Mouse (Mus musculus): ENCODE results near the gene Aebp2. TPM values are rescaled to one million over a fixed set of nuclear protein-coding genes. Genes with fewer than 3 reads are reported as not detected.
"Not testable (repeated sequence)": the region's sequence is repeated elsewhere in the genome, so short reads cannot be mapped to it uniquely, and the experiment has no call there.

Gene Aebp2
- 10 to 100 TPM; 32.8 to 40.1 (median 34.9) TPM for total RNA-seq (2022)

GRCm38 (mm10) chr6:140622391-140623225, at the start of gene Aebp2:
Gene Aebp2, plus strand, starts transcription at chr6:140622663.
- DNase-seq (ENCODE audit: low spot score) = no peak

GRCm38 (mm10) chr6:140574943-140575342, 47.5 kb upstream of the Aebp2 start:
- DNase-seq (ENCODE audit: low spot score) = no peak

DNA sequence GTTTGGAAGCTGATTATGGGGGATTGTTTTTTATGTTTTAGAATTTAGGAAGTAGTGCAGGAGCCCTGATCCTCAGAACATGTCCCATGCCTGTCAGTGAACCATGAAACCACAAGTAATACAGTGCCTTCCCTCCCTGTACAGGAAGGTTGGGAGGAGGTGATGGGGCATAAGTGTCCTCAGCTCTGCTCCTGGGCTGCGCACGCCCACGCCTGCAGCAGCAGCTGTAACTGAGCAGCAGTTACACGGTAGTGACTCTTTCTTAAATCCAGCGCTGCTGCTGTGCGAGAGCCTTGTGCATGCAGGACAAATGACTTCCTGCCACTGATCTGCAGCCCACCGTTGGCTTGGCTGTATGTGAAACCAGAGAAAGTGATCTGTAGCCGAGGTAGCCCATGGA, 46.3 kb upstream of the Aebp2 start:
- no peak for DNase-seq (ENCODE audit: low spot score)

DNA sequence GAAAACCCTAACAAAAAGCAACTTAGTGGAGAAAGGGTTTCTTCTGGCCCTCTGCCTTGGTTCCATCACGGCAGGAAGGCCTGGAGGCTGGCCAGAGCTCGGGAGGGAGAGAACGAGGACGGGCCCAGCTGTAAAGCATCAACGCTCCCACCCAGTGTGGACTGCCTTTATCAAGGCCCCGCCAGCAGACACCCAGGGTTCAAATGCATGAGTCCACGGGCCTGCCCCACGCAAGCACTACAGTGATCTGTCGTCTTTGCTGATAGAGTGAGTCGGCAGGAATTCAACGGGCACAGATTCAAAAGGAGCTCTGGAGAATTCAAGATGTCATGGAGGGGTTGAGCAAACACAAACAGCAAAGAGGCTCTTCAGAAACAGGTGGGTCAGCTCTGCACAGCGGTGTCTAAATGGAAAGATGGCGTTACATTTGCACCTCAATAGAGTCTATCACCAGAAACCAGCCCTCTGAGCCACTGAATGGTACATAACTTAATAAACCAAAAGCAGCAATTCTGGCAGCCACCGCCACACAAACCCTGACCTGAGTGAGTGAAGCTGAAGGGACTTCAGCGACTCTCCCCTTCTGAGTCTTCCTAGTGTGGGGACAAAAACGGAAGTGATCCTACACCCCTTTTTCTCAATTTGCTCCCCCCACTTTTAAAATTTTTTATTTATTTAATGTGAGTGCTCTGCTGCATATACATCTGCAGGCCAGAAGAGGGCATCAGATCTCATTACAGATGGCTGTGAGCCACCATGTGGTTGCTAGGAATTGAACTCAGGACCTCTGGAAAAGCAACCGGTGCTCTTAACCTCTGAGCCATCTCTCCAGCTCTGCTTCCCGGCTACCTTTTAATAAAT, 45.3 kb upstream of the Aebp2 start:
- no peak for DNase-seq (ENCODE audit: low spot score)

DNA sequence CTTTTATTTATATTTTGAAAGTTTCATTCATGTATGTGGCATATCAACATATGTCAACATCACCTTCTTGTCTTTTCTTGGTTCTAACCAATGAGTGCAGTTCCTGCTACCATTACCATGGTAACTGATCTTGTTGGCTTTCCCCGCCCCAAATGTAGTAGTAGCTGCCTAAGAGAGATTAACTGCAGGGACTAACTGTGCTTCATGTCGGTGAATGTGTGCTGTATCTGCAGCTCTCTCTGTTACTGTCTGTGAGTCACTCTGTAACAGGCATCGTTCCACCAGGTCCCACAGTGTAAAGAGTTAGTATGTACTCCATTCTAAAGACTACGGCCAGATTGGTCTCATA, 44.7 kb upstream of the Aebp2 start:
- DNase-seq (ENCODE audit: low spot score) = no peak

DNA sequence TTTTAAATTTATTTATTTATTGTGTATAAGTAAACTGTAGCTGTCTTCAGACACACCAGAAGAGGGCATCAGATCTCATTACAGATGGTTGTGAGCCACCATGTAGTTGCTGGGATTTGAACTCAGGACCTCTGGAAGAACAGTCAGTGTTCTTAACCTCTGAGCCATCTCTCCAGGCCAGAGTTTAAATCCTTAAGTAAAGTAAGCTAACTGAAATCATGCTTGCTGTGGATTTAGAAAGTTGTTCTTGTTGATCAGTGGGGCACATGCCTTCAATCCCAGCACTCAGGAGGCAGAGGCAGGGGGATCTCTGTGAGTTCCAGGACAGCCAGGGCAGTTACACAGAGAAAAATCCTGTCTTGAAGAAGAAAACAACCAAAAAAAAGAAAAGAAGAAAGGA, 43.5 kb upstream of the Aebp2 start:
- not testable (repeated sequence) for DNase-seq (ENCODE audit: low spot score)

DNA sequence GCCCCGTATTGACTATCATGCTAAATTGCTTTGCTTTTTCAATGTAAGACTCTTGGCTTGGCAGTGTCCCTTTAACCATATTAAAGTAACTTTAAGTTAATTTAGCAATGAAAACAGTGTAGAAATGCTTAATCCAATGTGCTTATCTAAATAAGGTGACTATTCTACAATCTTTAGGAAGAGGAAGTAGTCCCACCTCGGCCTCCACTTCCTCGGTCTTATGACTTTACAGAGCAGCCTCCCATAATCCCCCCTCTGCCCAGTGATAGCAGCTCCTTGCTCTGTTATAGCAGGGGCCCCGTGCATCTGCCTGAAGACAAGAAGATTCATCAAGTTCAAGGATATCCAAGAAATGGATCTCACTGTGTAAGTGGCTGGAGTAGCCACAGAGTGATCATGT, 42.3 kb upstream of the Aebp2 start:
- DNase-seq (ENCODE audit: low spot score) = no peak

GRCm38 (mm10) chr6:140586714-140587259, 35.7 kb upstream of the Aebp2 start:
- DNase-seq (ENCODE audit: low spot score) = no peak

DNA sequence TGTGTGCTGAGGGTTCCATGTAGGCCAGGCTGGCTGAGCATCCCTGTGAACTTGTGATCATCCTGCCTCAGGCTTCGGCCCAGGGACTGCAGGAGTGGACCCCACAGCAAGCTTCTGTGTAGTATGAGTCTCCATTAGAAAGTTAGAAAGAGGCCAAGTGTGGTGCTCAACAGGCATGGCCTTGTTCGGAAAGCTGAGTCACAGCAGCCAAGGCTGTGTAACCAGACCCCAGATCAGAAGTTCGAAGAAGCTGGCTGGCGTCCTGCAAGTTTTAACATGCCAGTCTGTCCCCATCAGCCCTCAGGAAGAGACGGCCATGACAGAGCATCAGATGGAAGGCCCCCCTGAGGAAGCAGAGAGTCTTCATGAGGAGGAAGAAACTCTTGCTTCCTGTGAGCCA, 31.1 kb upstream of the Aebp2 start:
- no peak for DNase-seq (ENCODE audit: low spot score)

DNA sequence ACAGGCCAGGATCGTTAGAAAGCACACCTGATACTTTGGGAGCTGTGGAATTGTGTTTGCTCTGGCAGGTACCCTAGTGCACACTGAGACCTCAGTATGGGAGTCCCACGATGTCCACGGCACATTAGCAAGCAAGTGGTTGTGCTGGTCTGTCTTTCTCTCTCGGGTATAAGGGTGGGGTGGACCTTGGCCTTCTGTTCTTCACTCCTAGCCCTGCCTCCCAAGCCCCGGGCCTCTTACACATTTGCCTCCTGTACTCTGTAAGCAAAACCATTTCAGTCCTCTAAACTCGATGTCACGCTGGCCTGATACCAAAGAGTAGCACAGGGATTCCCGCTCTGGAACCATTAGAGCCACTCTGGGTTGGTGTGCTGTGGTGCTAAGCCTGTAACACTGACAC, 29.8 kb upstream of the Aebp2 start:
- no peak for DNase-seq (ENCODE audit: low spot score)

DNA sequence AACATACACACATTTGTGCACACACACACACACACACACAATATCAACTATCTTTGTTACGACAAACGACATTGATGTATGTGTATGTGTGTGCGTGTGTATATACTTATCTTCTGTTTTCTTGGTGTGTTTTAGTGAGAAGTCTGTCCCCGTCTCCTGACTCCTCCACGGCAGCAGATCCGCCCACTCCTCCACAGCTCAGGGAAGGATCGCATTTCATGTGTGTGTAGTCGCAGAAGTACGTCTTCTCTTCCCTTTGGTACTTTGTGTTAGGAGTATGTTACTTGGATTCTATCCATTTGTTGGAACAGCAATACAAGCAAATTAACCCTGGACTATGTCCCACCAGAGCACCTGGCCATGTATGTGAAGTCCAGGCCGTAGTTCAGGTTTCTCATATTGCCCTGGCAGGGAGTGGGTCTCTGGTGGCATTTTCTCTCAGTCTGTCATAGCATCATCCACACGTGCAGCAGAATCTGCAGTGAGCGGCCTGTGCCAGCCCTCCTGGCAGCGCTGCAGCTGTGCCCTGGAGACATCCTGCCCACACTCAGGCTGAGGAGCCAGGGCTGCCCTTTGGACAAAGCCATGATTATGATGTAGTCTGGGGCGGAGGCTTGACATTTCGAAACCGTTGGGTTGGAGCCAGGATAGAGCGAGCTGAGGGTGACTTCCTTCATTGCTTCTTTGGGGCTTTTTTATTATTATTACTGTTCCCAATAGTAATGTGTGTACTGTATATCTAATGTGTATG, 28.9 kb upstream of the Aebp2 start:
- peak; percentile 34 for DNase-seq (ENCODE audit: low spot score)

DNA sequence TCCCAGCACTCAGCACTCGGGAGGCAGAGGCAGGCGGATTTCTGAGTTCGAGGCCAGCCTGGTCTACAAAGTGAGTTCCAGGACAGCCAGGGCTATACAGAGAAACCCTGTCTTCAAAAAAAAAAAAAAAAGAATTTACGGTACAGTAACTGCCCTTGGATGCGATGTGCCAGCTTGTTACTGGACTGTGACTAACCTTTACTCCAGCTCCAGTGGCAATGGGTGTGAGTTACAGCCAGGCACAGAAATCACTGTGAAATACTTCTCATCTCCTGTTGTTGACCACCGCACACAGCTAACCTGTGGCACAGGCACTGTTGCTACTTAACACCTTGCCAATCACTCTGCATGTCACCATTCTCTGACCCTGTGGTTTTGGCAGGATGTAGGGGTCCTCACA, 26.9 kb upstream of the Aebp2 start:
- not testable (repeated sequence) for DNase-seq (ENCODE audit: low spot score)

- DNase-seq (ENCODE audit: low spot score) = no peak
These were observed 24.8 kb upstream of the Aebp2 start for GRCm38 (mm10) chr6:140597381-140598329.

DNA sequence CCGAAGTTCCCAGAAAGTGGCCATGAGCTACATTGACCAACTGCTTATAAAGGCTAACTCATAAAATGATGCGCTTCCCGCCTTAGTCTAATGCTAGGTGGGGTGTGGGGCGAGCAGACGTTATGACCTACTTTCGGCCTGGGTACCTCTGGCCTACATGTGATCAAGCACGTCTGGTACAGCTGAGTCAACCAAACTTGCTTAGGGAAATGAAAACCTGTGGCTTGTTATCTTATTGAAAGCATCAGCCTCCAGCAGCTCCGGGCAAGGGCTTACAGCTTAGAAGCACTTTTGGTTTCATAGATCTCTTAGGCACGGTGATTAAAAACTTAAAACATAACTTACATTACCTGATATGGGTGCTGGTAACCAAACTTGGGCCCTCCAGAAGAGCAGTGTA, 23.9 kb upstream of the Aebp2 start:
- DNase-seq (ENCODE audit: low spot score) = no peak

DNA sequence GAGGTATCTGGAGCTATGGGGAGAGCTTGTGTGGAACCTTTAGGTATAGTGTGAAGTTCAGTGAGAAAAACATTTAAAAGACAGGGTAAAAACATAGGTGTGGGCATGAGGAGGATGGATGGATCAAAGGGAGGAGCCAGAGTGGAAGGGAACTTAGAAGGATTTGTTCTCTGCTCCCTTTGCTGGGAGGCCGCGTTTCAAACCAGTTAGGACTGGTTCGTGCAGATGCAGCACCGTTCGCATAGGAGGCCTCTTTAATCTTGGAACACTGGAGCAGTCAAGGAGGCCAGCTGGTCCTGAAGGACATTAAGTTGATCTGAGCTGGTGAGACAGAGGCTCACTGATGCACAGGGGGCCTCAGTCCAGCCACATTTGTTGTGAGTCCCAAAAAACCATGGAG, 23.1 kb upstream of the Aebp2 start:
- no peak for DNase-seq (ENCODE audit: low spot score)

DNA sequence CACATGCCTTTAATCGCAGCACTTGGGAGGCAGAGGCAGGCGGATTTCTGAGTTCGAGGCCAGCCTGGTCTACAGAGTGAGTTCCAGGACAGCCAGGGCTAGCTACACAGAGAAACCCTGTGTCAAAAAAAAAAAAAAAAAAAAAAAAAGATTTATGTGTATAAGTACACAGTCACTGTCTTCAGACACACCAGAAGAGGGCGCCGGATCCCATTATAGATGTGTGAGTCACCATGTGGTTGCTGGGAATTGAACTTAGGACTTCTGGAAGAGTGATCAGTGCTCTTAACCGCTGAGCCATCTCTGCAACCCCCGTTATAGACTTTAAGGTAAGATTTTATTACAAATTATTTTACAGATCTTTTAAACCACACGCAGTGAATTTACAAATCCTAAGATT, 21.8 kb upstream of the Aebp2 start:
- DNase-seq (ENCODE audit: low spot score) = not testable (repeated sequence)

DNA sequence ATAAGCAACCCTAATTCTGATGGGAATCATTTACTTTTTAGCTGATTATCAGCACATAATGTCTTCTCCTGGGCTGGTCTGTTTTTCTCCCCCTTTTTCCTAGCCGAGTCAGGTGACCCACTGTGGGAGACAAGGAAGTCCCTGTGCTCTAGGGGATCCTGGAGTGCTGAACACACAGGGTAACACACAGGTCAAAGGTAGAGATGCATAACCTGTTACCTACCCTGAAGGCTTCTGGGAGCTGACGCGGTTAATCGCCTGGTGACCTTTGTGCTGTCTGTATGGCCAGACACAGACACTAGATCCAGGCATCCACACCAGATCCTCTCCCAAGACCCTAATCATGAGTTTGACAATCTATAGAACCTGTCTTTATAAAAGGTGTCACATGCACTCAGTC, 21.3 kb upstream of the Aebp2 start:
- DNase-seq (ENCODE audit: low spot score) = no peak

DNA sequence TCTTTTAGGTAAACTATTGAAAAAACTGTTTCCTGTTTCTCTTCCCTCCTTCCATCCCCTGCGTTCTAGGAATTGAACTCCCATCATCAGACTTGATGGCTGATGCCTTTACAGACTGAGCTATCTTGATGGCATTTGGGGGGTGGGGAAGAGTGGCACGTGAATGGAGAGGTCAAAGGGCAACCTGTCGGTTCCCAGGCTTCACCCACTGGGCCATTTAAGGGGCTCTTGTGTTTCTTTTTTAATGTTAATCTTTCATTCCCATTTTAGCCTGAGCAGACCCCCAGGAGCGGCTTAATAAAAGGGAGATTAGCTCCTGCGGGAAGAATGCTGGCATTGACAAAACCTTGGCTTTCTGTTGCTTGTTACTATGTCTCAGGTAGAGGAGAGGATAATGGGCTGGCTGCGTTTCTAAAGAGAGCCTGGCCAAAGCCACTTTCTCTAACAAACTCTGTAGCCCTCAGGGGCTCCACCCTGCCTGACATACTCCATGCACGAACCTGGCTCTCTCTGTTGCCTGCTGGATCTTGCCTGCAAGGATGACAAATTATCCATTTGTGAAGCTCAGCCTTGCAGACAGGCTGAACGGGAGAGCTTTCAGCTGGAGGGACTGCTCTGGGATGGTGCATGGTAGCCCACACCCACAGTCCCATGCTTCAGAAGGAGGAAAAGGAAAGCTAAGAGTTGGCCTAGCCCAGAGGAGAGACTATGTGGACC, 19.1 kb upstream of the Aebp2 start:
- DNase-seq (ENCODE audit: low spot score) = no peak

DNA sequence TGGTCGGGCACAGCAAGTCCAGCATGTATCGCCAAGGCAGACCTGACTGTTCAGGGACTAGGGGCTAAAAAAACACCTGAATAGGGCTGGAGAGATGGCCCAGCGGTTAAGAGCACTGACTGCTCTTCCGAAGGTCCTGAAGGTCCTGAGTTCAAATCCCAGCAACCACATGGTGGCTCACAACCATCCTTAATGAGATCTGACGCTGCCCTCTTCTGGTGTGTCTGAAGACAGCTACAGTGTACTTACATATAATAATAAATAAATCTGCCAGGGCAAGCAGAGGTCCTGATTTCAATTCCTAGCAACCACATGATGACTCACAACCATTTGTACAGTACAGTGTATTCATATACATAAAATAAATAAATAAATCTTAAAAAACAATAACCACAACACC, 17.3 kb upstream of the Aebp2 start:
- not testable (repeated sequence) for DNase-seq (ENCODE audit: low spot score)

- DNase-seq (ENCODE audit: low spot score) = no peak
These were observed 16.7 kb upstream of the Aebp2 start for GRCm38 (mm10) chr6:140605732-140606131.

Measured in heart, adult 8-10 months (tissue).